Mouse (Mus musculus) lung, embryonic 16.5 days (tissue): Measurements from ENCODE around the gene Gm10190. TPM values are rescaled to one million over a fixed set of nuclear protein-coding genes. Genes with fewer than 3 reads are reported as not detected.
A peak's percentile ranks its signal among the peaks of the same experiment; 100 is the strongest.
"Not testable (repeated sequence)": the region's sequence is repeated elsewhere in the genome, so short reads cannot be mapped to it uniquely, and the experiment has no call there.

Experiments
- ATAC-seq: fragments of 200-750 bp; cut with Nextera tagmentation; 2 replicates; pipeline ENCODE4 v1.8.0; 2017; ENCODE audit warnings: low read depth, mild to moderate bottlenecking, moderate library complexity
- H3K27ac ChIP-seq: fragments of 300-500 bp; sonication (generic); 2 replicates; pipeline ENCODE4 v1.5.1; 2014; ENCODE audit warnings: mild to moderate bottlenecking, control low read depth, low read length
- H3K27me3 ChIP-seq: fragments of 300-500 bp; sonication (generic); 2 replicates; pipeline ENCODE4 v1.6.1; 2014; ENCODE audit warnings: low read depth, low read length, mixed read lengths; ENCODE audit not compliant: control insufficient read depth, insufficient read depth
- H3K36me3 ChIP-seq: fragments of 300-500 bp; sonication (generic); 2 replicates; pipeline ENCODE4 v1.6.1; 2014; ENCODE audit warnings: low read length; ENCODE audit not compliant: control insufficient read depth, insufficient read depth
- H3K4me1 ChIP-seq: fragments of 300-500 bp; sonication (generic); replicated peaks from 2 replicates; pipeline ENCODE4 v1.6.1; 2014; ENCODE audit warnings: low read length, mixed read lengths; ENCODE audit not compliant: control insufficient read depth, insufficient read depth
- H3K4me2 ChIP-seq: fragments of 300-500 bp; sonication (generic); 2 replicates; pipeline ENCODE4 v1.6.1; 2014; ENCODE audit warnings: low read depth, low read length, control low read depth
- H3K4me3 ChIP-seq: fragments of 300-500 bp; sonication (generic); 2 replicates; pipeline ENCODE4 v1.5.1; 2014; ENCODE audit warnings: mild to moderate bottlenecking, low read length, control low read depth
- H3K9ac ChIP-seq: fragments of 300-500 bp; sonication (generic); 2 replicates; pipeline ENCODE4 v1.6.1; 2014; ENCODE audit warnings: low read length, control low read depth
- H3K9me3 ChIP-seq: fragments of 300-500 bp; sonication (generic); 2 replicates; pipeline ENCODE4 v1.6.1; 2016; ENCODE audit warnings: low read length; ENCODE audit not compliant: control insufficient read depth
- WGBS: fragments of 180-500 bp; shearing (Covaris S2); extraction: QIAGEN DNeasy Blood & Tissue Kit; methylation state at CpG from one replicate; pipeline ENCODE4 v1.1.7; 2014; 5-methylcytosine and 5-hydroxymethylcytosine counted together
- polyA plus RNA-seq: library from polyadenylated mRNA; unstranded; fragments of >200 nt; fragmentation: Nextera tagmentation; extraction: Ambion mirVana; gene quantifications from 2 replicates; pipeline ENCODE4 v1.2.1, GENCODE M21; 2015

The Gm10190 gene
- 0.88 TPM in 1 of 2 replicates, not detected in the other for polyA plus RNA-seq

DNA sequence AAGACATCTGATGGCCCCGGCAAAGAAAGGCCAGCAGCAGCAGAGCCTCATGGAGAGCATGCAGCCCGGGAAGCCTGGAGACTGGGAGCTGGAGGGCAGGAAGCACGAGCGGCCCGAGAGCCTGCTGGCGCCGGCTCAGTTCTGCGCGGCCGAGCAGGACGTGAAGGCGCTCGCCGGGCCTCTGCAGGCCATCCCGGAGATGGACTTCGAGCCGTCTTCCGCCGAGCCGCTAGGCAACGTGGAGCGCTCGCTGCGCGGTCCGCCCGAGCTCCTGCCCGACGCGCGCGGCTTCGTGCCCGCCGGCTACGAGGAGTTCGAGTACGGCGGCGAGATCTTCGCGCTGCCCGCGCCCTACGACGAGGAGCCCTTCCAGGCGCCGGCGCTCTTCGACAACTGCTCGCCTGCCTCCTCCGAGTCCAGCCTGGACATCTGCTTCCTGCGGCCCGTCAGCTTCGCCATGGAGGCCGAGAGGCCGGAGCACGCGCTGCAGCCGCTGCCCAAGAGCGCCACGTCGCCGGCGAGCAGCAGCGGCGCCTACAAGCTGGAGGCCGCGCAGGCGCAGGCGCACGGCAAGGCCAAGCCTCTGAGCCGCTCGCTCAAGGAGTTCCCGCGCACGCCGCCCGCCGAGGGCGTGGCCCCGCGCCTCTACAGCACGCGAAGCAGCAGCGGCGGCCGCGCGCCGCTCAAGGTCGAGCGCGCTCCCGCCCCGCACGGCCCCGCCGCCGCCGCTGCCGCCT lies at the start of gene Gm10190:
TSS of gene Gm10190 (minus strand) at position 553 of the 737 bp plus-strand sequence.
- H3K4me1 ChIP-seq: peaks cover 7% of the 10 kb centered on the region; the same call in 1 of the 2 replicates
- H3K27ac ChIP-seq: peak within 1 kb of the TSS; percentile 59
- H3K36me3 ChIP-seq: no peaks in the 10 kb centered on the region
- WGBS: 2% methylated on average over 87 of the region's 102 CpGs
- peak within 1 kb of the TSS; percentile 96 for H3K4me2 ChIP-seq
- H3K9me3 ChIP-seq: no peaks in the 10 kb centered on the region
- ATAC-seq: peak; percentile 100
- H3K27me3 ChIP-seq: peaks cover 2% of the 10 kb centered on the region; the same call in 1 of the 2 replicates
- peak within 1 kb of the TSS; percentile 82 for H3K9ac ChIP-seq
- peak within 1 kb of the TSS; percentile 57 for H3K4me3 ChIP-seq

DNA sequence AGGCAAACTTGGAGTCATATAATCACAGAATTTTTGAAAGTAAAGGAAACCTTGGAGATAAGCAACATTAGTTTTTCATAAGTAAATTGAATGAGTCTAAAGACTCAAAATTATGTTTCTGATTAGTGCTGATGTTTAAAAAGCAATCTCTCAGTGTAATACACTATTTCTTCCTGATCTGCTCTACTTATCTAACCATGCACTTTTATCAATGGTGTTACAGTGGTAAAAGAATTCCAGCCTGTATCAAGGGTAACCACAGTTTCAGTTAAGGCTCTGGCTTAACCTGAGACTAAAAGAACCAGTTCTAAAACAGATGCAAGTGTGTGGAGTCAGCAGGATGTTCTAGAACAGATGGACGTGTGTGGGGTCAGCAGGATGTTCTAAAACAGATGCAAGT lies 47.7 kb upstream of the Gm10190 start:
- no peak overlapping the region for H3K4me2 ChIP-seq
- WGBS: 94% methylated on average over 1 of the region's 1 CpGs
- H3K4me3 ChIP-seq: no peak overlapping the region
- no peaks in the 10 kb centered on the region for H3K9me3 ChIP-seq
- H3K36me3 ChIP-seq: peaks cover 19% of the 10 kb centered on the region
- no peaks in the 10 kb centered on the region for H3K4me1 ChIP-seq
- no peak for ATAC-seq
- no peaks in the 10 kb centered on the region for H3K27me3 ChIP-seq
- no peak overlapping the region for H3K9ac ChIP-seq
- no peak overlapping the region for H3K27ac ChIP-seq

DNA sequence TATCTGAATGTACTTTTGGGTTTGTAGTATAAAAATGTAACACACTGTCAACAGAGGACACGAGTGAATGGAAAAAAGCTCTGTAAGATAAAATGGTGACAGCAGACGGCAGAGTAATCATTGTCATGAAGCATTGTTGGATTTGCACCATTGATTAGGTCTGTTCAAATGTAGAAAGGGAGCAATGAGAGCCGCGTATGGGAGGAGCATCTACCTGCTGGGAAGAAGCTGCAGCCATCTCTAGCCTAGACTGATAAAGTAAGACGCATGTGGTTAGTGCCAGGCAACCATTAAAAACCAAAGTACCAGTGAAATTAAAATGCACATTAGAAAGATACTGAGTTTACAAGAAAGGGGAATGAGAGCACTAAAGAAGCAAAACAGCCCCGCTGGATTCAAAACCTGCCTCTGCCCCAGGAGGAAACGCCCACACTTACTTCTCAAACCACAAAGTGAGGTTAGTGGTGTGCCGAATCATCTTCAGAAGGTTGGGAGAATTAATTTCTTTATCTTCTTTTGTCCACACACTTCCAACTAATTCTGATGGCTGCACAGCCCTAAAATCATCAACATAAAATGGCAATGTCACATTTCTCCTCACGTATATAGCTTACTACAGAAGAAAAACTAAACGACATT lies 45.4 kb upstream of the Gm10190 start:
- Histone ChIP-seq H3K9me3 (no peaks in the 10 kb centered on the region), H3K36me3 (peaks cover 22% of the 10 kb centered on the region), H3K27me3 (no peaks in the 10 kb centered on the region), H3K4me1 (no peaks in the 10 kb centered on the region), H3K4me3 (no peak overlapping the region), H3K4me2 (no peak overlapping the region), H3K9ac (no peak overlapping the region), H3K27ac (no peak overlapping the region)
- 85% methylated on average over 10 of the region's 10 CpGs for WGBS
- ATAC-seq: no peak

DNA sequence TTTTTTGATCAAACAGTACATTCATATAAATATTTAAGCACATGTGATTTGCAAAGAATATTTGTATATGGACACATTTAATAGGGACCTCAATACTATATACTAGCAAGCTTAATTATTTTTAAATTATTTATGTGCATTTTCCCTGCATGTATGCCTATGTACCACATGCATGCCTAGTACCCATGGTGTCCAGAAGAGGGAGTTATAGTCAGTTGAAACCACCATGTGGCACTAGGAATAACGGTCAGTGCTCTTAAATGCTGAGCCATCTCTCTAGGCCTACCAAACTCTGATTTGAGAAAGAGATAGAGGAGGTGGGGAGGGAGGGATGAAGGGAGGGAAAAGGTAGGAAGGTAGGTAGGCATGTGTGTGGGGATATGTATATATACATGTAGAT lies 37.8 kb upstream of the Gm10190 start:
- H3K9me3 ChIP-seq: no peaks in the 10 kb centered on the region
- H3K4me3 ChIP-seq: no peak overlapping the region
- no peak overlapping the region for H3K9ac ChIP-seq
- H3K4me2 ChIP-seq: no peak overlapping the region
- no peaks in the 10 kb centered on the region for H3K4me1 ChIP-seq
- H3K36me3 ChIP-seq: peaks cover 38% of the 10 kb centered on the region
- no peak for ATAC-seq
- no peaks in the 10 kb centered on the region for H3K27me3 ChIP-seq
- 67% methylated on average over 1 of the region's 1 CpGs for whole genome bisulfite sequencing
- H3K27ac ChIP-seq: no peak overlapping the region

DNA sequence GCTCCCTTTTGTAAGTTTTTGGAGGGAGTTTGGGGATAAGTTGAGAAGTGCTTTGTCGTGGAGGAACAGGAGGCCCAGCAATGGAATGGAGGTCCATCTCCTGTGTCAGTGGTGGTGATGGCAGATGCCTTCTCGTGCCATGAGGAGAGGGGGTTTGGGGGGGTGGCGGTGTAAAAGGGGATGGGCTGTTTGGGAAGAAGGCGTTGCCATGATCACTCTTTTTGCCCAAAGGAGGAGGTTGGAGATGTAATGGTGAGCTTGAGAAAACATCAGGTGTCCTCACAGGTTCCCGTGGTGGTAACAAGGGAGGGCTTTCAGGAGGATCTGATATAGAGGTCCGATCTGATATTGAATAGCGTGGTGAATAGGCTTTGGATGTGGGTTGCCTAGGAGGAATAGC lies 24.9 kb upstream of the Gm10190 start:
- H3K4me2 ChIP-seq: no peak overlapping the region
- peaks cover 23% of the 10 kb centered on the region for H3K36me3 ChIP-seq
- H3K27me3 ChIP-seq: no peaks in the 10 kb centered on the region
- no peak overlapping the region for H3K4me3 ChIP-seq
- H3K9me3 ChIP-seq: no peaks in the 10 kb centered on the region
- no peak overlapping the region for H3K27ac ChIP-seq
- no peaks in the 10 kb centered on the region for H3K4me1 ChIP-seq
- ATAC-seq: no peak
- 94% methylated on average over 7 of the region's 7 CpGs for WGBS
- no peak overlapping the region for H3K9ac ChIP-seq

DNA sequence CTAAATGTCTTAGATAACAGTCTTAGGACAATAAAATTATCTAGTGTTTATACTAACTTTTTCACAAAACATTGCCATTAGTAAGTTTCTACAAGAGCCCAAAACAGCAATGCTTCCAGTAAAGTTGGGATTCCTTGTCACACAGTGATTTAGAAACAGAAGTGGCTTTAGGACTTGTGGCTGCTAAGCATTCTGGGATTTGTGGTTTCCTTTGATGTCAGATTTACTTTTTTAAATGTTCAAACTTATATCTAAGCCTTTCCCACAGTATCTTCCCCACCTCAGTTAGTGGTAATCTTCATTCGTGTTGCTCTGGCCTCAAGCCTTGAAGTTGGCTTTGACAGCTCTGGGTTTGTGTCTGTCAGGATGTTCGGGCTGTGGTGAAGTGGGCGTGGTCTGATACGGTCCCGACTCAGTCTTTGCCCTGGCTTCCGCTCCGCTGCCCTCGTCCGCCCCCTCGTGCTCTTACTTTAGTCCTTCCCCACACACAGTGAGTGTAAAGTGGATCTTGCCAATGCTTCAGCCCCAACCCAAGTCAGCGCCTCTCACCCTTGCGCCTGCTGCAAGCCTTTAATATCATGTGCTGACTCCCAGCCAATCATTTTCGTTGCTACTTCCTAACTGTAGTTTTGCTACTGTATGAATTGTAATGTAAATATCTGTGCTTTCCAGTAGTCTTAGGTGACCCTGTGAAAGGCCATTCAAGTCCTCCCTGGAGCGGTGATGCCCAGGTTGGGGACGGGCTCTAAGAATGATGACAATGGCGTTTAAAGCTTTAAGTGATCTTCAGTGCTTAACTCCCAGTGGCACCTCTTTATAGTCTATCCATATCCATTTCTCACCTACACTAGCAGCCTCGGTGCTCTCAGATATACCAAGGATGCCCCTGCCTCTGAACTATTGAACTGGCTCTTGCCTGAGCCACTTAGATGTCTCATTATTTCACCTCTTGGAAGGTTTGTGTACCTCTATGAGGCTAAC lies 18.4 kb upstream of the Gm10190 start:
- H3K27me3 ChIP-seq: no peaks in the 10 kb centered on the region
- WGBS: 7% methylated on average over 17 of the region's 17 CpGs
- no peaks in the 10 kb centered on the region for H3K36me3 ChIP-seq
- peak overlapping the region; percentile 48 for H3K4me3 ChIP-seq
- no peaks in the 10 kb centered on the region for H3K4me1 ChIP-seq
- peak overlapping the region; percentile 75 for H3K4me2 ChIP-seq
- H3K9ac ChIP-seq: peak overlapping the region; percentile 53
- H3K9me3 ChIP-seq: no peaks in the 10 kb centered on the region
- ATAC-seq: peak; percentile 96
- H3K27ac ChIP-seq: no peak overlapping the region

DNA sequence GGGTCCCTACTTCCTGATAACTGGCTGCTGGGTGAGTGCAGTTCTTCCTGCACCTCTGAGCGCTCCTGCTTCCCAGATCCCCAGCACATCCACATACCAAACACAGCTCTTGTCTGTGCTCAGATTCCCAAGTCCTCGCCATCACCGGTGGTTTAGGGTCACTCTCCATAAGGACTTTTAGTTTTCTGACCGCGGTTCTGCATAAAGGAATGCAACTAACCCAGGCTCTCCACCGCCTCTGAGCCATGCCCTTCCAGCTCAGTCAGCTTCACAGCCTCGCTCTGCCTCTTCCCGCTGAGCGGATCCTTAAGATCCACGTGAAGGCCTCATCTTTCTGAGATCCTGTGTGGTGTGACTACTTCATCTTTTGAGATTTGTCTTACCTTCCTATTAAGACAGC lies 16.7 kb upstream of the Gm10190 start:
- H3K4me2 ChIP-seq: no peak overlapping the region
- no peak overlapping the region for H3K4me3 ChIP-seq
- H3K27ac ChIP-seq: no peak overlapping the region
- no peaks in the 10 kb centered on the region for H3K4me1 ChIP-seq
- no peak overlapping the region for H3K9ac ChIP-seq
- no peaks in the 10 kb centered on the region for H3K27me3 ChIP-seq
- no peak for ATAC-seq
- 67% methylated on average over 10 of the region's 10 CpGs for WGBS
- H3K36me3 ChIP-seq: no peaks in the 10 kb centered on the region
- no peaks in the 10 kb centered on the region for H3K9me3 ChIP-seq

DNA sequence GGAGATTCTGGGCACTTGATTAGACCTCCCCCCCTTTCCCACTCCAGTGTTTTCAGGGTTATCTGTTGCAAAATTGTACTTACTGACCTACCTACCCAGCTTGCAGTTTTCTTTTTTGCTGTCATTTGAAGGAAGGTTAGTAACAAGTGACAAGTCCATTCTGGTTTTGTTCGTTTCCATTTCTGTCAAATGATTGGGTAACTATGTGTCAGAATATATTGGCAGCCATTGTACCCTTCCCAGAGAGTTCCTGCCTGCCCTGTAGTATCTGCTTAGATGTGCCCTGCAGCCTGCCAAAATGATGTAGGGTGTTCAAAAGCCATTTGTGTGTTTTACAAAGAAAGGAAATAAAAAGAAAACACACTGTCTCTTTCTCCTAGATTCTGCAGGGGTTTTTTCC lies 12.3 kb upstream of the Gm10190 start:
- Histone ChIP-seq H3K9me3 (no peaks in the 10 kb centered on the region), H3K4me3 (no peak overlapping the region), H3K4me2 (no peak overlapping the region), H3K27me3 (no peaks in the 10 kb centered on the region), H3K36me3 (no peaks in the 10 kb centered on the region), H3K9ac (no peak overlapping the region), H3K27ac (no peak overlapping the region), H3K4me1 (no peaks in the 10 kb centered on the region)
- WGBS: 45% methylated on average over 1 of the region's 1 CpGs
- no peak for ATAC-seq

DNA sequence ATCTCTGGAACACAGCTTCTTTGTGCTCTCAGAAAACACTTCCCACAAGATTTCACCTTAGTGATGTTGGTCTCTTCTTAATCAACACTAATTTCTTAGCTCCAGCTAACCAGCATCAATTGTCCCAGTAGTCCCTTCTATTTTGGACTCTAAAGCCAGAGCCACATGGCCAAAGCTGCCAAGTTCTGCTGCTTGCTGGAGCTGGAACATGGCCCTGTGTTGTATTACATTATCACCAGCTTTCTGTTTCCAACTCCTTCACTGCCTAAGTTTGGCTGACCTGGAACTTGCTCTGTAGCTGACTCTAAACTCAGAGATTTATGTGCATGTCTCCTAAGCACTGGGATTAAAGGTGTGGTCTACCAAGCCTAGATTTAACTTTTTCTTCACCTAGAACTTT lies 5.0 kb upstream of the Gm10190 start:
- H3K27ac ChIP-seq, ATAC-seq, H3K36me3 ChIP-seq: not testable (repeated sequence)

More for the DNA sequence above, 5.0 kb upstream of the Gm10190 start:
- not testable (repeated sequence) for H3K4me3 ChIP-seq, H3K4me2 ChIP-seq, H3K9ac ChIP-seq, H3K4me1 ChIP-seq, H3K9me3 ChIP-seq, H3K27me3 ChIP-seq
